Mouse (Mus musculus): ENCODE data around the gene Mlf2.
"Not testable (repeated sequence)": the region's sequence is repeated elsewhere in the genome, so short reads cannot be mapped to it uniquely, and the experiment has no call there.

Mlf2 gene

DNA sequence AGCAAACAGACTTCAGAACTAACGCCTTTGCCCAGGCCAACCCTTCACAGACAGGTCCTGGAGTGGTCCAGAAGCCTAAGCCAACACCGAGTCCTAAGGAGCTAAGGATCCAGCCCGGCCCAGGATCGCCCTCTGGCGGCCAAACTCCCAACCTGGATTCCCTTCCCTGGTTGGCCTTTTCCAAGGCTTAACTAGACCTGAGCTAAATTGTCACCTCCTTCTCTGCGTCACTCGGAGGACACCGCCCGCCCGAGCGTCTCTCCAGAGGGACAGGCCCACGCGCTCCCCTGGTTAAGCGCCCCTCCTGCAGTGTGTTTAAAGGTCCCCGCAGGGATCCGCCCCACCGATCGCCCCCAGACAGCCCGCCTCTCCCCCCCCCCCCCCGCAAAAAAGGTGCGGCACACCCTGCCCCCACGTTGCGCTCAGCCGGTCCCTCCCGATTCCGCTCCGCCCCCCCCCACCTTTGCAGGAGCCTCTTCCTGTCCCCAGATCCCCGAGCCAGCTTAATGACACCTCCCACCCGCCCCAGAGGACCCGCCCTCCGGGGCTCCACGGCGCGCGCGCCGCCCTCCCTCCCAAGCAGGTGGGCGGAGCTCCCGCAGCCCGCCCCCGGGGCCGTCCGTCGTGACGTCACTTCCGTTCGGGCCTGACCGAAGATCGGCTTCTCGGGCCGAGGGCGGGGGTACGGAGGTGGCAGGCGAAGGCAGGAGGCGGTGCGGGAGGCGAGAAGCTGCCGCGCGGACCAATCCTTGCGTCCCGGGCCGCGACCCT lies at the start of gene Mlf2:
Gene Mlf2 (plus strand): TSS at position 633 of the 771 bp plus-strand sequence.
- peak; percentile 95 for DNase-seq (ENCODE audit: low read depth)

DNA sequence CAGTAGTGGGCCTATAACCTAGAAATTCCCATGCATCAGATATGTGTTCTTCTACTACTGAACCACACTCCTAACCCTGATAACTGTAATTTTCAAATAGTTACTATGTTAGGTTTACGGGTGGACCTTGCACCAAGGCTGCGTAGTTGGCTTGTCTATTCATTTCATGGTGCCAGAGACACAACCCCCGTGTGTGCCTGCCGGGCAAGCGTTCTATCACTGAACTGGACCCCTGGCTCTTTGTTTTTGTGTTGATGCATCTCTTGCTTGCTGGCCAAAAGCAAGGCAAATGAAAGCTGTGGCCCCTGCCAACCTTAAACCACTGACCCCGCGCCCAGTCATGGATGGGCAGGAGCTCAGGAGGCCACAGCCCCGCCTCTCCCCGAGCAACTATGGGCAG lies 49.4 kb upstream of the Mlf2 start:
- DNase-seq (ENCODE audit: low read depth): no peak

DNA sequence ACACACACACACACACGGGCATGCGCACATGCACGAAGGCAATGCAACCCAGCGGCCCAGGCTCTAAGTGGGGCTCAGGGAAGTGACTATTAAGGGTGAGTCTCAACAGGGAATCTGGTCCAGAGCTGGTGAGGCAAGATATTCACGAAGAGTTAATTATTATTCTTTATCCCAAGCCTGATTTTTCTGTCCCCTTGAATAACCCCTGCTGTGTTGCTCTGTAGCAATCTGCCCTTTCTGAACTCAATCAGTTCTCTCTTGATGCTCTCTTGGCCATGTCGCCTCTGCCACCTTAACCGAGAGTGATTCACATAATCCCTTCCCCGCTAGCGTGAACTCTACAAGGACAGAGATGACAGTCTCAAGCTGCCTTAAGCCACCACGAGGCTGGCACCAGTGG lies 47.8 kb upstream of the Mlf2 start:
- no peak for DNase-seq (ENCODE audit: low read depth)

DNA sequence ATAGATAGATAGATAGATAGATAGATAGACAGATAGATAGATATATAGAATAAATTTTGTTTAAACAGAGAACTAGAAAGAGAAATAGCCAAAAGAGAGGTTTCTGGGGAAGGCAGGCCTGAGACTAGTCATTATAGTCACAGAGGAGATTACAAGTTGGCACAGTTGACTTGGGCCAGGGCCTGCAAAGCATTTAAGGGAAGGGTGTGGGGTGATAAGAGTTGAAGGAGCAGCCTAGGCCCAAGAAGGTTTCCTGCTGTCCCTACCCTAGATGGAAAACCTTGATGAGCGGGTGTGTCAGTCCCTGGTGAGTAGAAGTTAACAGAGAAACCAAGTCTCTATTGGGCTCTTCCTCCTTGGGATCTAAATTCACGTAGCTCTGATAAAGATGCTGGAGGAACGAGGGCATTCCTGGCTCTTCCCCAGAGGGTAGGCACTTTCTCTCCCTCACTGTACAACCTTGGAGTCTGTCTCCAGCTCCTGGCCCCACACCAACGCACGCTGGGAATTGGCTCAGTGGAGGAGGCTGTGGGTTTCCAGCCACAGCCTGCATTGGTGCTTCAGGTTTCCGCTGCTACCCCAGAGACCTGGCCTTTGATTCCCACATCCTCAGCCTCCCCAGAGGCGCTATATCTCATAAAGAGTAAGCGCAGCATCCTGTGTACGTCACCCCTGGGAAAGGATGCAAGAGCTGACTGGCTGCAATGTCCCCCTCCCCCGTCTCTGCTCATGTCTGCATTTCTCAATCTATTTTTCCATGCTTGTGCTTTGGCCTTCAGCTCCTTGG lies 46.3 kb upstream of the Mlf2 start:
- no peak for DNase-seq (ENCODE audit: low read depth)

DNA sequence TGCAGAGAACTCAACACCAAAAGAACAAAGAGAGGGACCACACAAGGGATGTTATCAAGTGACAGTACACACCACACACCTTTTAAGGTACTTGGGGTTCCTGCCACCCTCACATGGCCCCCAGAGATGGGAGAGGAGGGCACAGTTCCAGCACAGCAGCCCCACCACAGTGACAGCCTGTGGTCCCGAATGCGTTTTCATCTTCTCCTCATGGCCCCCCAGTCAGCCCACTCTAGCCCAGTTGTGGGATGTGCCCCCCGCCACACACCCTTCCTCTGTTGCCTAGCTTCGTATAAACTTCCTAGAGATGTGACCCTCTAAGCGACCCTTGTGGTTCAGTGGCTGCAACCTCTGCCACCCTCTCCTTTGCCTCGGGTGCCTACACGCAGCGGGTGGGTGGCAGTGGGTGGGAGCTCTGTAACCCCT lies 45.2 kb upstream of the Mlf2 start:
- DNase-seq (ENCODE audit: low read depth): no peak

DNA sequence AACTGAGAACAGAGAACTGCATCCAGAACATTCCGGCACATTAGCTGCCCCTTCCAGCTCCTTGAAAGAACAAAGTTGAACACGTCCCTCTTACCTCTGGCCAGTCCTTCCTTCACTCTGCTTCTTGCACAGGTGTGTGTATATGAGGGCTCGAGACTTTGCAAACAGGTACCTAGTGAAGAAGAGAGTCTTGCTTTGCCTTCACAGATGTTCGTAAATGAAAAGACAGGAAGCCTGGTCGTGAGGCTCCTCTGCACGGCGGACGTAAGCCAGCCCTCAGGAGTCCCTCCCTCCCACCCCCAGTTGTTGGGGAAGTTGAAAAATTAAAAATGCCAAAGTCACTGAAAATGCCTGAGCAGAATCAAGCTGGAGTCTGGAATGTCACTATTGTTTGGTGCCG lies 43.2 kb upstream of the Mlf2 start, which contains the start of gene Cd4:
Gene Cd4 (minus strand): TSS at position 236 of the 400 bp plus-strand sequence.
- no peak for DNase-seq (ENCODE audit: low read depth)

DNA sequence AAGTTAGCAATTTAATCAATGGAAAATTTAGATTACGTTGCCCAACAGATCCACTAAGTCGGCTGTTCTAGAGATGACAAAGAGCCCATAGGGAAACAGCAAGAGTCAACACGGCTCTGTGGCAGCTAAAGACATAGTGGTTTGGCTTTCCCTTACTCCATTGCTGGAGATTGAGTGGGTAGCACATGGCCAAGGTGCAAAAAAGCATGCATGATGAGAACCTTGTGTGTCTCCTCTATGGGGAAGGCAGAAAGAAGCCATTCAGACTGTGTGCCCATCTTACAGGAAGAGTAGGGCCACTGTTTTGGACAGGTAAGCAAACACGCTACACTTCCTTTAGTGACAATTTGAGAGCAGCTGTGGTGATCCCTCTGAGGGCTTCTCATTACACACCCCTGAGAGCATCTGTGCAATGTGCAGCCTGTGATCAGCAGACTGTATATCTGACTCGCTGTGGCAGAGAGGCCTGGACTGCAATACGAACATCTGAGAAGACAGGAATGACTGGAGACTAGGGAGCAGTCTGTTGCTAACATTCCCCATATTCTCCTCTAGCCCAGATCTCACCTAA lies 42.5 kb upstream of the Mlf2 start:
- no peak for DNase-seq (ENCODE audit: low read depth)

DNA sequence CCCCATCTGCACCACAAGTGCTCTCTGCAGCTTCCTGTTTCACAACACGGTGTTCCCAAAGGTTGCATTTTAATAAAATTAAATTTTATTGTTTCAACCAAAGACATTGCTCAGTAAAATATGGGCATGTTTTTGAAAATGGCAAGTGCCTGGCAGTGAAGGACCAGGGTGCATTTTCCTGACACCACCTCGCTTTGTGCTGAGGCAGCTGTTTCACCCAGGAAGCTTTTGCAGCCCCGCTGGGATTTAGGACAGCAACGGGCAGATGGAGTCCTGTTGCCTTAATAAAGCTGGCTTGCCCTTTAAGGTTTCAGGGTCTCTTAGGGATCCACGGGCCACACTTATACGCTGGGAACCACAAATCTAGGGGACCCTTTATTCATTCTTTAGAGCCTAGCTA lies 40.2 kb upstream of the Mlf2 start:
- DNase-seq (ENCODE audit: low read depth): no peak

DNA sequence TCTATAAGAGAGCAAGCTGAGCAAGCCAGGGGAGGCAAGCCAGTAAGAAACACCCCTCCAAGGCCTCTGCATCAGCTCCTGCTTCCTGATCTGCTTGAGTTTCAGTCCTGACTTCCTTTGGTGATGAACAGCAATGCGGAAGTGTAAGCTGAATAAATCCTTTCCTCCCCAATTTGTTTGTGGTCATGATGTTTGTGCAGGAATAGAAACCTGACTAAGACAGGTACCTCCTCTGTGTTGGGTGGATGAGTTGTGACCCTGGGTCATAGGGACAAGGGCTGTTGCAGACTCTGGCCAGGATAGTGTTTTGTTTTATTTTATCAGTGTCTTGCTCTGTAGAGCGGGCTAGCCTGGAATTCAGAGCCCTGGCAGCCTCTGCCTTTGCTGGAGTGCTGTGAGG lies 37.1 kb upstream of the Mlf2 start:
- not testable (repeated sequence) for DNase-seq (ENCODE audit: low read depth)

DNA sequence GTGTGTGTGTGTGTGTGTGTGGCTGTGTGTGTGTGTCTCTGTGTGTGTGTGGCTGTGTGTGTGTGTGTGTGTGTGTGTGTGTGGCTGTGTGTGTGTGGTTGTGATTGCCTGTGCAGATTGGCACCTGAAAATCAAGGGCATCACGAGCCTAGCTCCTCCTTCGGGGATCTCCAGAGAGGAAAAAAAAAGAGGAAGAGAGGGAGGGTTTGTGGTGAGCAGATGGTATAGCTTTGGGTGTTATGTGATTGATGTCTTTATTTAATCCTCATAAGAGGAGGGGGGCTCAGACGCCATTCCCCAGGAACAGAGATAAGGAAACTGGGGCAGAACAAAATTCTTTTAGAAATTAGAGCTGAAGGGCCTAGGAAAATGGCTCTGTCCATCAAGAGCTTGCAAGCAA lies 32.8 kb upstream of the Mlf2 start:
- no peak for DNase-seq (ENCODE audit: low read depth)

DNA sequence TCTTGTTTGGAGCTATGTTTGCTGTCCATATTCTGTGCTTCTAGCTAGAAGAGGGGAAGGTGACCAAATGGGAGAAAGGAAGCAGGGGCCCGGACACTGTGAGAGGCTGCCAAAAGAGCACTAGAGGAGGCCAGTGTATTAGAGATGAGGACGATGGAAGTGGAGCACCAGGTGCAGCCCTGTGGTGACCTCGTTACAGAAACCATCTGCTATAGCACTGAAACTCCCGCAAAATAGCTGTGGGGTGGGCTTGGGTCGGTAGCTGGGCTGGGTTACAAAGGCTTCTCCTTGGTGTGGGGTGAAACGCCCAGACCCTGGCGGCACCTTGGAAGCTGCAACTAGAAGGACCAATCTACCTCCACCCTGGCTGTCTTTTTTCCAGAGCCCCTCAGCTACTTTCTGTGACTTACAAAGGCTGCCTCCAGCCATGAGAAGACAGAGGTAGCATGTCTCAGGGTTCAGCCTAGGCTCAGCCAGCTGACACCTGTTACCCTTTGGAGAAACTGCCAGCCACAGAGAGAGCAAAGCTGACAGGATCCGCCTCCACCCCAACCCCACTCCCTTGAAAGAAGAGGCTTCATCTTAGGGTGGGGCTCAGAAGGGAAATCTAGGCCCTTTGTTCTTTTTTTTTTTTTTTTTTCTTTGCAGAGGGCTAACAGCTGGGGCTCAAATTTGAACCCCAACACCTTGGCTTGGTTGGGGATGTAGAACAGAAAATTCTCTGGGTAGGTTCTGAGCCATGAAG lies 31.0 kb upstream of the Mlf2 start:
- no peak for DNase-seq (ENCODE audit: low read depth)

DNA sequence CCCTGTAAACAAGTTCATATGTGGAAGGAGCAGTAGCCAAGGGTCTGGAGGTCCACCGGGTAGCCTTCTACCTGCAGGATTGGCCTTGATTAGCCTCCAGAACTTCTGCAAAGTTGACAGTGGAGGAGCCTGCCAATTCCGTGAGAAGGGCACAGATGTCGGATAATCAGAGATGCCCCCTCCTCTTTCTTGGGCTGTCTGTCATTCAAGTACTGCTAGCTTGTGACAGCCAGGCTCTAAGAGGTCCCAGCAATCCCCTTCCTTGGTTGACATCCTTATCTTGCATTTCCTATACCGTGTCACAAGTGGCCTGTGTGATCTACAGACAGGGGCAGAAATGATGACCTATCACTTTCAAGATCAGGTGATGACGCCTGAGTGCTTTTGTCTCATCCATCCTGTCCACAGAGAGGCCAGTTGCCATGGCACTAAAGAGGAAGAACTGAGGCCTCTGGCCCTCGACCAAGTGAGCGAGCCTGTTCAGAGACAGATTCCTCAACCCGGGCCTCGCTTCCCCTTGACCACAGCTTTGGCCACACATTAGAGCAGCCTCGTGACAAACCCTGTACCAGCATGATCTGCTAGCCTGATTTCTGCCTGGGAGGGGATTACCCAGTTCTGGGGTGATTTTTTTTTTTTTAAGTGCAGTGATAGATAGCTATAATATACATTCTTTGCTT lies 30.2 kb upstream of the Mlf2 start:
- DNase-seq (ENCODE audit: low read depth): no peak

DNA sequence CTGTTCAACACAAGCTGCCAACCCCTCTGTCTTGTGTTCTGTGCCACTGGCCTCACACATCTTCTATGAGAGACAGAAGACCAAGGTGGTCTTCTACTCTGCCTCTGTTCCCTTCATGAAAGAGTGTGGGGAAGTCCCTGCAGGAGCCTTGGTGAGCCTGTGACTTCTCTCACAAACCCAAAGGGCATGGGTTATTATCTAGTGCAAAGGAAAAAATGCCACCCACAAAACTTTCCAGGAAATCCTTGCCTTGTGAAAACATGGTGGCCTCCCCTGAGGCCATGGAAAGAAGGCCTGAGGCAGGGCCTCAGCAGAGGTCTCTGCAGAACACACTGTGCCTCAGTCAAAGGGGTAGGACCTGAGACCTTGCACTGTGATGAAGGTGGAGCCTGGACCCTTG lies 29.3 kb upstream of the Mlf2 start:
- no peak for DNase-seq (ENCODE audit: low read depth)

DNA sequence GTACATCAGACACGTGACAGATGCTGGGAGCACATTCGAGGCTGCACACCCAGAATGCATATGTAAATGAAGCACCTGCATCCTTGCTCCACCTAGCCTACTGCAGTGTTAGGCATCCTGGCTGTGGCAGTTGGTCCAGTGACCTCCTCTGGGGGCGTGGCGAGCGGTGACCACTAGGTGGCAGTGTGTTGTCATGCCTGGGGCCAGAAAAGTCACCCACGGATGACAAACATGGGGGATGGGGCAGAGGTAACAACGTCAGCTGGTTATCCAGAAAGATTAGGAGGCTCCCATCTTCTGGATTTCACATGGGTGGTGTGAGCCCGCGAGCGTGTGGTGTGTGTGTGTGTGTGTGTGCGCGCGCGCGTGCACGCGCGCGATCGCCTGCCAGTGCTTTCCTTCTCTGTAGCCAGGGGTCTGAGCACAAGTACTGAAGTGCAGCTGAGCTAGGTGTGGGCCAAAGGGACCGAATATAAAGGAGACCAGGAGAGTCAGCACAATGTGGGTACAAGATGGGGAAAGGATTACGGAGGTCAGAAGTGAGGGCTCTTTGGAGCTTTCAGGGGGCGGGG lies 27.5 kb upstream of the Mlf2 start:
- DNase-seq (ENCODE audit: low read depth): peak; percentile 88

DNA sequence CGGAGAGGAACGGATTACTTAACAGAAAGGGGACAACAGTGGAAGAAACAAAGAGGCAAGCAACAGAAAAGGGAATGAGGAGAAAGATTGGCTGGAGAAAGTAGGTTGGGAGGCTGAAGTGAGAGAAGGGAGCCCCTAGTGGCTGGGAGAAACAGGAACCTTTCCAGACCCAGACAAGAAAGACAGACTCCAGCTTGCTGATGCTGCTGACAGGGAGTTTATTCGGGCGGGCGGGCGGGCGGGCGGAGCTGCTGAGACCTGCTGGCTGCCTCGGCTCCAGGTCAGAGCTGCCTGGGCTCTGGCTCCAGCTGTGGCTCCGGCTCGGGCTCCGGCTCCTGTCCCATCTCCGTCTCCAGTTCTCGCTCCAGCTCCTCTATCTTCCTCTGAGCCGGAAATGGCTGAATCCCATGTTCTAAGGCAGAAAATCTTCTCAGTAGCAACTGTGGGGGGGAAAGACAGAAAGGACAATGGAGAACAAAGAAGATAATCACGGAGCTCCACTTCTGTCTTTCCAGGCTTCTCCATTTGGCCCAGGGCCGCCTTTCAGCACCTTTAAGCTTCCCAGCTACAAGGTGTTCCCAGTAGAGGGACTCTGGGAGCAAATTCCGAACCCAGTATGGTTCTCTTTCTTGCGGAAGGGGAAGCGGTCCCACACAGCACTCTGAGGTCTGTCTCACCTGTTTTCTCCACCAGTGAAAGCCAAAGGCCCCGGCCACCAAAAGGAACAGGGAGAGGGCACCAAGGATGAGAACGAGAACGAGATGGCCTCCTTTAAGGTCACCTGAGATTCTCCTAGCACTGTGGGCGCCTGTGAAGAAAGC lies 26.8 kb upstream of the Mlf2 start:
- DNase-seq (ENCODE audit: low read depth): peak; percentile 70

DNA sequence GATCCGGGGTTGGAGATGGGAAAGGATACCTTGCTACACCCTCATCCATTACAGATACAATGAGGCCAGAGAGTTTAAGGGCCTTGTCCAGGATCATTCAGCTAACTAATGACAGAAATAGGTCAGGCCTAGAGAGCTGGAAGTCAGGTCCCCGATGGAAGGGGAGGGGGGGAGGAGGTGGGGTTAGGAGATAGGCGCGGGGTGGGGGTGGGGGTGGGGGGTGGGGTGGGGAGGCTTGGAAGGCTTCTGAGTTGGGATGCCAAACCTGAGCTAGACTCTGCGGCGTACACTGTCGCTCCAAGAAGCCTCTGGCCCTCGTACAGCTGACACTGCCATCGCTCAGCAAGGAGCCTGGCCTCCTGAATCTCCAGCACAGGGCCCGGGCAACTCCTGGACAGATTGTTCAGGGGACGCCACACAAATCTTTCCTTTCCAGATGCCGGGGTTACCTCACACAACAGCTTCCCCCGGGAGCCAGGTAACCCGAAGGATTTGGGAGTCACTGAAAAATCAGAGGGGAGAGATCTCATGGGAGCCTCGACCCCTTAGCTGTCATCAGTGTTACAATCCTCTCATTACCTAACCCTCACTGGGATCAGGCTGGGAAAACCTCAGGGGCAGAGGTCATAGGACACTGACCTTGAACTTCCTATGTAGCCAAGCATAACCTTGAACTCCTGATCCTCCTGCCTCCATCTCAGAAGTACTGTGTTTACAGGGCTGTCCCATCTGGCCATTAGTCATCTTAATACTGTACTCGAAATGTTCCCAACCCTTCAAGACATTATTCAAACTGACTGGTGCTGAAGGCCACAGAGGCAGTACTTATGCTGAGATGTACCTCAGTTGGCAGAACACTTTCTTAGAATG lies 26.0 kb upstream of the Mlf2 start:
- DNase-seq (ENCODE audit: low read depth): no peak

DNA sequence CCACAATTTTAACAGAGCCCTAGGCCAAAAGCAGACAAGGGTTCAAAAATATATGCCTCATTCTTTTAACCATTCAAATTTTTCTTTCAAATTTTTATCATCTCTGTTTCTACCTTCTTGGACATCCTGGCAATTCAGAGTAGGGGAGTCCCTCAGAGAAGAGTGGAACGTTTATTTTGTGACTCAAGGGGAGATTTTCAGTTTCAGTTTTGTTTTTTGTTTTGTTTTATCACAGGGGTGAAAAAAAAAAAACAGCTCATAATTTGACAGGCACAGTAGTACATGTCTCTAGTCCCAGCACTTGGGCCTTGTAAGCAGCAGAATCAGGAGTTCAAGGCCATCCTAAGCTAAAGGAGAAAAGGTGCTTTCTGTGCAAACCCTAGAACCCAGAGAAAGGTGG lies 23.4 kb upstream of the Mlf2 start:
- no peak for DNase-seq (ENCODE audit: low read depth)

DNA sequence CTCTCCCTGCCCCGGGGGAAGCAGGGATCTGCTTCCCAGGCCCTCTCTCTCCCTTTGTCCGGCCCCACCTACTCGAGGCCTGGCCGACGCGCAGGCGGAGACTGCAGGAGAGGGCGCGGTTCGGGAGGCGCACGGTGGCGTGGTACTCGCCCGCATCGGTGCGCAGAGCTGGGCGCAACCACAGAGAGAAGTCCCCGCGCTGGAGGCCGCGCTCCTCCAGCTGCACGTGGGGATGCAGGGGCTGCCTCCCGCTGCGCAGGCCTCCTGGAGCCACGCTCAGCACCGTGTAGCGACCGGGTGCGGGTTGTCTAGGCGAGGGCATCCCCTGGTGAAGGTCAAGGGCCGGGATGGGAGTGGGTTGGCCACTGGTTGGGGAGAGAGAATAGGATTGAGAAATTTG lies 21.2 kb upstream of the Mlf2 start:
- no peak for DNase-seq (ENCODE audit: low read depth)

DNA sequence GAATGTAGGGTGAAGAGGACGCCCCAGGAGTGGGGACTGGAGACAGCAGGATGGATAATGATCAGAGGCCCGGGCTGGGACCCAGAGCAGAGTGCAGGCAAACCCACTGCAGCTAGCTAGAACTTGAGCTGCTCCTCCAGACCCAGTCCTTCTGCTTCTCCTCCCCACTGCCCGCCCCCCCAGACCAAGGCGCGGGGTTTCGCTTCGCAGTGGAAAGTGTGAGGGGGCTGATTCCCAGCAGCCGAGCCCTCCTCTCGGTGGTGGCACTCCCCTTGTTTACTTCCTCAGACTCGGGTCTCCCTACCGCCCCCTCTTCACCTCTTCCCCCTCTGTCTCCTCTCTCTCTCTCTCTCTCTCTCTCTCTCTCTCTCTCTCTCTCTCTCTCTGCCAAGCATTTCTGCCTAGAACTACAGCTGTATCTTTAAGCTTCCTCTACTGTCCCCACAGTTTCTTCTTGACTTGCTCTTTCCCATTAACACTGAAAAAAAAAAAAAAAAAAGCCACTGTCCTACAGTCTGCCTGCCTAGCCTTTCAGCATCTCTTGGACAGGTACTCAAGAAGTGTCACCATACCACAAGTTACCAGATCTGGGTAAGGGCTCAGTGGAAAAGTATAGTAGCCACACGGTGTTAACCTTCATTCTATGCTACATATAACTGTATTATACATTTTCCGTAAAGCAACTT lies 19.5 kb upstream of the Mlf2 start, which contains the start of gene Lag3:
Gene Lag3 (minus strand): TSS at position 173 of the 686 bp plus-strand sequence.
- no peak for DNase-seq (ENCODE audit: low read depth)

Measured in c-Kit-positive CD71-positive TER-119-negative erythroid progenitor cells, embryonic 14.5 days (primary cell).